Mouse (Mus musculus) retina, embryonic 14.5 days (tissue): Measurements from ENCODE around the gene Dock9.
A peak's percentile ranks its signal among the peaks of the same experiment; 100 is the strongest.

Experiments
- DNase-seq: peaks from one replicate; pipeline ENCODE4 v3.0.0-alpha.2; 2015; ENCODE audit warnings: low spot score

Gene Dock9

DNA sequence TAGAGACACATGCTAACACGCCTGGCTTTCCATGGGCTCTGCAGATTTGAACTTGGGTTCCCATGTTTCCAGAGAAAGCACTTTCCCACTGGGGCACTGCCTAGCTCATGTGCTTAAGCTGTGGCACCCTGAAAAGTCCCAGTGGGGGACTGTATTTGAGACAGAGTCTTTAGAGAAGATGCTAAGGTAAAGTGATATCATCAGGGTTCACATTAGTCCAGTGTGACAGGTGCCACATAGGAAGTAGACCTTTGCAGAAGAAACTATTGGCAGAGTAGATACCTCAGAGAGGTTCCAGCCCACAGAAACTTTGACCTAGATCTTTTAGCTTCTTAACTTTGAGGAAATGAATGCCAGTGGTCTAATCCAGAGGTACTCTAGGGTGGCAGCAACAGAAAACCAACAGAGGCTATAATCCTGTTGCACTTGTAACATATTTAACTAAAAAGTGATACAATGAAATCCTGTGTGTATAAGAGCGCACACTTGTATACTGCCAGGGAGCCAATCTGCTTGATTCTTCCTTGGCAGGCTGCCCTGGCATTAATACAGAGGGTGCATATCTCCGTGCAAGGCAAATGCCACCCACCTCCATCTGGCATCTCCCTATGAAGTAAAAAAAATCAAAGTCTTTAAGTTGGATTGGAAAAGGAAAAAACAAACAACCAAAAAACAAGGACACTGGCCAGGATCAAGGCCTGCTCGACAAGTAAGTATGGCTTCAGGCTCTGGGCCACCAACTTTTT, 179.8 kb downstream of the Dock9 start:
- DNase-seq = no peak

DNA sequence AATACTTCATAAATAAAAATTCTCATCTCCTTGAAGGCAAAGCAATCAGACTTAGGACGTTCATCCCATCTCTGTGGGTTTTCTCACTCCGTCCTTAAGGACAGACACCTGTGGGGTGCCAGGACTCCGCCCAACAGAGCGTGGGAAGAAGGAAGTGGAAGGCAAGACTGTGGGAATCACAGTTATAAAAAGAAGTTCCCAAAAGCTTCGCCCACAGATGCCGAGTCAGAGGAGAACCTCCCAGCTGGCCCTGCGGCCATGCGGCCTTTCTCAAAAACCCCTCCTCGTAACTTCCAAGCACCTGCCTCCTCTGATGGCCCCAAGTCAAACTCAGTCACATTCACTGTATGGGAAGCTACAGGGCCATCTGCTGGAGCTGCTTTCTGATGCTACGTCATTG, 182.2 kb downstream of the Dock9 start:
- no peak for DNase-seq

DNA sequence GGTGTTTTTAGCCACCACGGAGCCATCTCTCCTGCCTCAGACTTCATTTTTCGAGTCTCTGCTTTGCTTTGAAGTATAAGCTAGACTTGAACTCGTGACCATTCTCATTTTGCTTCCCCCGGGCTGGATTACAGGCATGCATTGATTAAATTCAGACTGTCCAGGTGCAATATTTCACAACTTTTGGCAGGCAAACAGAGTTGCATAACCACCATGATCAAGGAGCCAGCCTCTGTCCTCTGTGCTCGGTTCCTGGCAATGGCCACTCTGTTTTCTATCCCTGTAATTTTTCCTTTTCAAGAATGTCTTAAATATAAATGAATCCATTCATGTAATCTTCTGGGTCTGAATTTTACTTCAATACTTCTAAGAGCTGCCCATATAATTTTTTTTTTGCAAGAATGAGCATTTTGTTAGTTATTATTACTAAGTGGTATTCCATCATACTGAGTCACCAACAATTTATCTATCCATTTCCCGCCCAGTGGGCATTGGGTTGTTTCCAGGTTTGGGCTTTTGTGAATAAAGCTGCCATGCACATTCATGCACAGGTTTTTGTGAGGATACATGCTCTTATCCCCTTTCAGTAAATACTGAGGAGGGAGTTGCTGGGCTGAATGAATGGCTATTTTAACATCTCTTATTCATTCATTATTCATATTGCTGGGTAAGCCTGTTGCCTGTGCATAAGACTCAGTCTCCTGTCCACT, 183.0 kb downstream of the Dock9 start:
- no peak for DNase-seq

DNA sequence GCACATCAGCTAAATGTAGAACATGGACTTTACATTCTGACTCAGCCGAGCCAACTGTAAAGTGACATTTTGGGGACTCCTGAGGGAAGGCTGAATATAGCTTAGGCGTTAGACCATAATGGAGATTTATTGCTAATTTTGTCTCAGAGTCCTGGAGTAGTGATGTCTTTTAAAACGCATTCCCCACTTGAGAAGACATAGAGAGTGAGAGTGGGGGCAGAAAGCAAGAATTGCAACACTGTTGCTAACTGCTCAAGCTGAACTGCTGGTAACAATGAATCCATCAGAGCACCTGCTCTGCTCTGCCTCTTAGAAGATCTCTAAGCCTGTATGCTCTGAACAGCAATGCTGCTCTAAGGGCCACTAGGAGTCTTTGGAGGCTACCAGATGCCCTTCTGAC, 184.1 kb downstream of the Dock9 start:
- no peak for DNase-seq

DNA sequence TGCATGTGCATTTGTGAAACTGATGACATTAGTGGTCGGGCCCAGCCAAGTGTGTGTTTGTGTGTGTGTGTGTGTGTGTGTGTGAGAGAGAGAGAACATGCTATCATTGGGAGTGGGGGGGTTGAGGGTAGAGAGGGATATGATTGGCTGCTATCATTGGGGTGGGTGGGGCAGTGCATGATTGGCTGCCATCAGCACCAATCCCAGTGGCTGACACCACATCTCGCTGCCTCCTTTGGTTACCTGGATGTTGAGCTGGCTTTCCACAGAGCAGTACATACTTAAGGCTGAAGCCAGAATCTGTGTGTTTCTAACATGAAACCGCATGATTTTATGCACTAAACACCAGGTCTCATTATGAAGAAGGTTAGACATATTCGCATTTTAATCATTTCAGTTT, 184.7 kb downstream of the Dock9 start:
- no peak for DNase-seq

DNA sequence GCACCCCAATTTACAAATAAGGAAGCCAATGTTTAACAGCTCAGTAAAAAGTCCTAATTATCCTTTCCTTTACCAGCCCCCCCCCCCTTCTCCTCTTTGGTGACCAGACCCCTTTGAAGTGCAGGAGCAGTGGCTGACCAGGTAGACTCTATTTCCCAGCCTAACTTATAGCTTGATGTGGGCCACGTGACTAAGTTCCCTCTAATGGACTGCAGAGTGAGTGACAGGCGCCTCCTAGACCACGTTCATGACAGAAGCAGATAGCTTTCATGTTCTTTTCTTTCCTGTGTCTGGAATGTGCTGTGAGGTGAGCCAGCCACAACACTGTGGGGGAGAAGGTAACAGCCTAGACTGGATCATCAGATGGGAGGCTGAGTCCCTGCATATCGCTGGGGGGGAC, 186.1 kb downstream of the Dock9 start:
- no peak for DNase-seq

DNA sequence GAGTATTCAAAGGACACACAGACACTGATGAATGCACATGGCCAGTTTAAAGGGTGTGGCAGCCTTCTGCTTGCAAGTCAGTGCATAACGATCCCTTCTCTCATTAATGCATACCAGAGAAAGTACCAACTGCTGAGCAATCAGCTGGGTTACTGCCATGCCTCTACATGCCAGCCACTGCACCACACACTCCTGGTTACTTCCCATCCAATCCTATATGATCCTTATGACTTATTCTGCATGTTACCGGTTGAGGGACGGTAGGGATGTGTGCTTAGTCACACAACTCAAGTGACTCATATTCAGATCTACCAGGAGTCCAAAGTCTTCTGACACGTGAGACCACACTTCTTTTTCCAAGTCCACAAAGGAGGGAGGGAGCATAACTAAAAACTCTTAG, 186.5 kb downstream of the Dock9 start:
- no peak for DNase-seq

DNA sequence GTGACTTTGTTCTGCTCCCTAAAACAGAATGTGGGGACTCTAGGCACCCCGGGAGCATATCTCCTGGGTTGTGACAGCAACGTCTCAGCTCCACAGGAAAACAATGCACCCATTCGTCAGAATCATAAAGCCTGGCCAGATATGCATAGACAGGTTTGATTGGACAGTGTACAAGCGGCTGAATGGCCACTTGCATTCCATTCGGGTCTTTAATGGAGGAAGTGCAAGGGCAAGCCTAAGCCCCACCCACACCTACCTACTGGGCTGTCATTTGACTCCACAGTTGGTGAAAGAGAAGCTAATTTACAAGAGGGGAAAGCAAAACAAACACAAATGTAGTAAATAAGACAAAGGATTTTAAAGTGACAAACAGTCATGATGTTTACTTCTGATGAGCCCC, 189.1 kb downstream of the Dock9 start:
- DNase-seq = no peak

DNA sequence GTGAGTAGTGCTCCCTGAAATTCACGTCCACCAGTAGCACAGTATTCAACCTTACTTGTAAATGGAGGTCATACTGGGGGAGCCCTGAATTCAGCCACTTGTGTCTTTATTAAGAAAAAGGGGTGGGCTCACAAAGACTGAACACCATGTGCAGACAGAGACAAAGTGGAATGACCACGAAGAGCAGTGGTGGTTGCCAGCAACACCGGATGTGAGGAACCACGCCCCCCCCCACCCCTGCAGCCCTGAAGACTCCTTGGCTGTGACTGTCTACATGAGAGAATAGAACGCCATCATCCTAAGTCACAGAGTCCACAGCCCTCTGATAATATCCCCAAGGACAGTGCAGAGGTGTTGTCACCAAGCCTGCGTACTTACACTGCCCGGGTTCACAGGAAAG, 191.2 kb downstream of the Dock9 start:
- no peak for DNase-seq

DNA sequence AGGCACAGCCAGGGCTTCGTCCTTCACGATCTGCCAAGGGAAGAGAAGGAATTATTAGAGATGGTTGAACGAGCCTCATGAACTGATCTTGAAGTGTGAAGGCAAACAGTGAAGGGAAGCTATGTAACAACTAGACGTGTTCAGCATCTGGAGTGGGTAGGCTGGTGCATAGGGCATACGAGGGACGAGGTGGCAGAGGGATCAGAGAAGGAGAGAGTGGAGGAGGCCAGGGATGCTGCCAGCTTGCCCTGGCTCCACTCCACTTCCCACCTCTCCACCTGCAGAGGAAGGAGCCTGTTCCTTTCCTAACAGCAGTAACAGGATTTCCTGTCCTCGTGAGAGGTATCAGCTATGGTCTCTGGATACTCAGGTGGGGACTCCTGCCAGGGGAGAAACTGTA, 192.4 kb downstream of the Dock9 start:
- DNase-seq = no peak

DNA sequence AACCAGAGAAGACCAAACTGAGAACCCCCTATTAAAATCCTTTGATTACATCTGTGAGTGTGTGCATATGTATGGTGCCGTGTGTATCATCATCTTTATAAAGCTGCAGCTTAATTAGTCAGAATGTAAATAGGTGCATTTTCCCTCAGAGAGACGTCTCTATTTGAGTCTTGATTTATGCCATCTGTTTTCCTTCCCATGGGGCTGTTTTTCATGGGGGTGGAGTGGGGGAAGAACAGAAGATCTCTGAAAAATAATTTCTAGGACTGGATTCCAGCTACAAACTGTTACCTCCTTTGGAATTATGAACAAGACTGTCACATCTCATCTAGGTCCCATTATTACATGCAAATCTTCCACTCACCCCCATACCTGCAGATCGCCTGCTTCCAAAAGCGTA, 193.1 kb downstream of the Dock9 start:
- DNase-seq = no peak

DNA sequence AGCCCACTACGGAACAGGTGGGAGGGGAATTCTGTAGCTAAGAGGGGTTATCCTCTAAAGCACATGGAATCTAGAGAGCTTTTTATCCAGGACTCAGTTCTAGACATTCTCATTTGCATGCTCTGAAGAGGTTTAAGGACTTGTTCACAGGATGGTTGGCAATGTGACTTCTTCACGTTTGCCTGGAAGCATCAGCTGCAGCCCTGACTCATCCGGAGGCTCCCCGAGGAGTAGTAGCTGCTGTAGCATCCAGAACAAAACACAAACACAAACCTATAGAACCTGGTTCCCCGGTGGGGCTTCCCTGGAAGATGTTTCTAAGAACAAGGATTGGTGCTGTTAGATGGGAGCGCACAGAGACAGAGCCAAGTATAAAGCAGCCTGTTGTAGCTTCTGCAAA, 195.0 kb downstream of the Dock9 start:
- DNase-seq = no peak

DNA sequence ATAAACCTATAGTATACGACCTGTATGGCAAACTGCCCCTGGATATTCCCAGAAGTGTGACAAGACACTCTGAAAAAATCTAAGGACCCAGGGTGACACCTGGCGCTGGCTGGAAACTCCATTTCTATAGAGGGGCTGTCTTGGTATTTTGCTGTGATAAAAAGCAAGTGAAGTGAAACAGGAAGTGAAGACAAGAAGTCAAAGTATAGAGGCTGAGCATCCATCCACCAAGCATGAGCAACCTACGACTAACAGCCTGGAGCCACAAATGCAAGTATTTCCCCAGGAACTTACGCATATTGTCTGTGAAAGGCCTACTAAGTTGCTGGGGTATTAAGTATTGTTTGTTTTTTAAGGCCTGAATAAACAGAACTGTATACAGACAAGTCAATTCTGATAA, 197.1 kb downstream of the Dock9 start:
- DNase-seq = no peak

DNA sequence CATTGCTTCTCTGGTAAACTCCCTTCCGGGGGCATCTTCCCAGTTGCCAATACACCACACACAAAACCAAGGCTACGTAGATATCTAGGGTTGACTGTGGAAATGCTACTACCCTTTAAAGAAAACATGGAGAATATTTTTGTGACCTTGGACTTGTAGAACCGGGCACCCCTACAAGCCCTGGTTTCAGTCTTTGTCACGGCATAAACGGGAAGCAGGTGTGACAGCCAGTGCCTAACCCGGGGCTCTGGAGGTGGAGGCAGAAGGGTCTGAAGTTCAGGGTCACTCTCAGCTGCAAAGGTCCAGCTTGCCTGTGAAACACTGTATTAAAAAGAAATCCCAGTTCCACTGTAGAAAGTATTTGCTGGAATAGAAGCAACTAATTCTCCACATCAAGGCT, 200.6 kb downstream of the Dock9 start:
- DNase-seq = no peak

DNA sequence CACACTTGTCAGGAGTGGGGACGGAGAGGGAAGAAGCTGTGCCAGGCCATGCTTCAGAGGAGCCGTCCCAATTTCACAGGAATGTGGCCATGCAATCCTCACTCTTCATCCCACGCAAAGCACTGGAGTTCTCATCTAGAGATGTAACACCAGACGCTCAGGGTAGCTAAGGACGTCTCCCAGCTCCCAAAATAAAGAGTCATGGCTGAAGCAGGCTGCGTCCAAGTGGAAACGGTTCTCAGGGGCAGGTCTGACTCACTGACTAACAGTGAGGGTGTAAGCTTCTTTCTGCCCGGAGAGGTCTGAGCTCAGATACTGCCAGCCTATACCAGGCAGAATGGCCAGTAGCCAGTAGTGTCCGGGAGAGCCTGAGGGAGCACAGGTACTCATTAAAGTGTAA, 201.0 kb downstream of the Dock9 start:
- no peak for DNase-seq

DNA sequence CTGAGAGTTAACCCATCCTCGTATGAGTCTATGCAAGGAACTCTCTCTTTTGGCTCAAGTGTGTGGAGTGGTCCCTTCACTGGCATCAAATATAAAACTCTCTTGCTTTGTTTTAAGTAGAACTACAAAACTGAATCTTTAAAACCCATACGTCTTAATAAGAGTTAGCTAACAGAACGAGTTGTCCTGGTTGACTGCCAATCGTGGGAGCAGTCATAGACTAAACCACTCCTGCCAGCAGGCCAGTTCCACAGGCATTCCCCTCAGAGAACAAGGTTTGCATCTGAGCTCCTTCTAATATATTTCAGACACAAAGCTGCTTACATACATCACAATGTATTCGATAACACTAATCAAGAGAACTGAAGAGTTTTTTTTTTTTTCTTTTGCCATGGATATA, 203.0 kb downstream of the Dock9 start:
- DNase-seq = no peak

DNA sequence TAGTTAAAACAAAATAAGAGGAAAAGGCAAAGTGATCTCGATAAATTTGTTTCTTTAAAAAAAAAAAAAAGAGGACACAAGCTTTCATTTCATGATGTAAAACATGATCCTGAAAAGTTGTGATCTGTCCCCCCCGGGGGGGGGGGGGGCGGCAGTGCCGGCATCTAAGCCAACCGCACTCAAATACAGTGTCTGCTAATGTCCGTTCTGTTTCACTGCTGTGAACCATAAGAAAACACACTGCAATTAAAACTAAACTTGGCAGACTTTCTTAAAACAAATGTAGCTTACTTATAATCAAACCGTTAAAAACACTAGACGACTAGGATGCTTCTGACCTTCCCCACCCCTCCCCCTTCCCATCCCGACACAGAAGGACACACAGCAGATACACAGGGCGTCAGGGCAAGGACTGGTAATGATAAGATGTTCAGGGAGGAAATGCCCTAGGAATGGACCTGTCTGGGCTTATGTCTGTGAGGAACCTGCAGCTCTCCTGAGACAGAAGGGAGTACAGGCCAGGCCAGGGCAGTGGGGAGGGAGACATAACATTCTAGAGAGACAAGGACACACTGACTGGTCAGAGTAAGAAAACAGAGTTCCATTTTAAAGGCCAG, 204.2 kb downstream of the Dock9 start:
- DNase-seq = no peak

DNA sequence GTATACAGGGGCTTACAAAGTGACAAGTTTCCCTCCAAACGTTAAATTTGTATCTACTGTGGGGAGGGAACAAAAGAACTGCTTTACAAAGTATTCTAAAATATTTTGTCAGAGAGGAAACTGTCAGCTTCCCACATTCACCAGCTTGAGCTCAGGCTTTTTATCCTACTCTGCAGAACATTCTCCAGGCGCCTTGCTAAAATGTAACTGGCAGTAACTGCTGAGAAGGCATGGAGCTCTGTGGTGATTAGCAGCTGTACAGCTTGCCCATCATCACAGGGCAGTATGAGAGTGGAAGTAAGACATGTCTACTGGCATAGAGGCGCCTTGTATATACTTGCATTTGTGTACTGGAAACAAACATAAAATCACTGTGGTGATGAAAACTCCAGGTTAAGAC, 204.7 kb downstream of the Dock9 start:
- no peak for DNase-seq

DNA sequence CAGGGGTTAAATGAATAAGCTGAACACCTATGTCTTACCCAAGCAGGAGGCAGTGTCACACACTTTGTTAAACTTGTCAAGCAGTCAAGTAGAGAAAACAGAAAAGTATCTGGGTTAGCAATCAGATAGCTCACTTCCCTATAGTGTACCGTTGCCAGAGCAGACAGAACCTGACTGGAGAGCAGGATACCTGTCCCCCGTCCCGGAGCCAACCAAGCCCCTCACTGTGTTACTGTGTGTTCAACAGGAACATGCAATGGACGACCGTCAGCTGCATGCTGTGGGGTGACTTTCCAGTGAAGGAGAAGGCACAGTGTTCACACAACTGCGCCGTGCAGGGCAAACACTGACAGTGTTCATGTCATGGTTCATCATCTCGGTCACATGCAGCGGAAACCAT, 205.3 kb downstream of the Dock9 start:
- DNase-seq = no peak

DNA sequence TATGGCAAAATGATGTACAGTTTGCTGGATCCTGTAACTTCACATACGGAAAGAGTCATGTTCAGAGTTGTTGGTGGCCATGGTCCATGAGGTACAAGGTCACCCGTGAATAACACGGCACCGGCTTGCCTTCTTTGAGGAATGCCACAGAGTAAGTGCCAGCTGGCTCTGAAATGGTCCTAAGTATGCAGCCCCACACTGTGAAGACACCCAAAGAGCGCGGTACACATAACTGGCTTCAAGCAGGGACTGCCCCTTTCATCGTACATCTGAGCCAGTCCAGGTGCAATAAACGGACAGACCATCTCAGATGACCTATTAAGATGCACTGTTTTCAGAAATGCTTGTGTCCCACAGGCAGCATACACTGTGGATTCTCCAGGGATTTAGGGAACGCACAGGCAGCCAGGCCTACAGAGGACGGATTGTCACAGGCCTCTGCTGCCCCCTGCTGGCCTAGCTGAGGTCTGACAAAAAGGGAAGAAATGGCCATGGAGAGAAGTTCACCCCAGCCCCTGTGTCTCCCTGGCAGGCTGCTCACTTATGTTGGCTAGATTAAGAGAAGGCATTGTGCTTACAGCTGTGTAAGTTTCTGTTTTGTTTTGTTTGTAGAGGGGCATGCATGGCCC, 208.4 kb downstream of the Dock9 start:
- peak; percentile 88 for DNase-seq

DNA sequence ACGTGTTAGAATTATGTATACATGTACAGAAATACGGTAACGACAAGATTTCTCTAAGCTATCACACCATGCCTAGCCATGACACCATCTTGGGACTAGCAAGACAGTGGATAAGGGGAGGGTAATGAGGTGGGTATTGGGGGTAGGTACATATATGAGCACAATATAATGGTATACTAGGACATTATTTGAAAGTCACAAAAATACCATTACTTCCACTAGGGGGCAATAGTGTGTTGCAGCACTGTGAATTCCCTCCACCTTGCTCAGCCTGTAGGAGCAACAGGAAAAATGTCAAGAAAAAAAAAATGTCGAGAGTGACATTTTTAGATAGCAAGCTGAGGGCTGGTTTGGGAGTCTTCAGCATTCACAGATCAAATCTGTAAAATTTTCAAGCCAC, 209.2 kb downstream of the Dock9 start:
- DNase-seq = peak; percentile 84

DNA sequence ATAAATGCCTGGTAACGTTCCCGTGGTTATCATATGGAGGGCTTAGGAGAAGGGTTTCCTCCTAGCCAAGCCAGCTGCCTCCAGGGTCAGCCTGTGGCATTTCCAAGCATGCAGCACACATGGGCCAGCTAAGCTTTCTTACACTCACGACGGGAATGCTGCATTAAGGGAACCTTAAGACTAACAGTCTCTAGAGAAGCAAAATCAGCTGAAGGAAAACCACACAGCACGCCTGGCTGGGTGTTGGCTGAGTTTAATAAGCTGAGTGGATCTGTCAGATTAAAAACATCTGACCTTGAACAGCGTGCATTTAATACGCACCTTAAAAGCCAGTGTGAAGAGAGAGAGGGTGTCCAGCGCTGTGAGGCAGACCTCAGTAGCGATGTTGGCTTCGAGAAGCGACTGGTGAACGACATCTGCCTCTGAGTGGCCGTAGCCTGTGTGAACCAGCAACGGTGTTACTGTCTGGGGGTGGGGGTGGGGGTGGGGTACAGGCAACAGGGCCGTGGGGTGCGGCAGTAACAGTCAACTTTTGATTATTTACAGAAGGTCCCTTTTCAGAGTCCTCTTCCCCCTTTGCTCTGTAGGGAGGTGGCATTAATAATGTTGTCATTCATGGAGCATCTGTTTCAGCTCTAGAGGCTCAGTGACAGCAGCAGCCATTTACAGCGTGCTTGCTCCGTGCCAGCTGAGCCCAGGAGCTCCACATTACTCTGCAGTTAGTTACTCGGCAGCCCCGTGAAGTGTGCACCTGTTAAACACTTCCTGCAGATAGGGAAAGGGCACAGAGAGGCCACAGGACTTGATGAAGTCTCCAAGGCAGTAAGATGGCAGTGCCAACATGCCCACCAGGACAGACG, 211.5 kb downstream of the Dock9 start:
- DNase-seq = no peak
